Comparison of ENCODE assay signal across 11 mouse cellular contexts in the genomic region with DNA sequence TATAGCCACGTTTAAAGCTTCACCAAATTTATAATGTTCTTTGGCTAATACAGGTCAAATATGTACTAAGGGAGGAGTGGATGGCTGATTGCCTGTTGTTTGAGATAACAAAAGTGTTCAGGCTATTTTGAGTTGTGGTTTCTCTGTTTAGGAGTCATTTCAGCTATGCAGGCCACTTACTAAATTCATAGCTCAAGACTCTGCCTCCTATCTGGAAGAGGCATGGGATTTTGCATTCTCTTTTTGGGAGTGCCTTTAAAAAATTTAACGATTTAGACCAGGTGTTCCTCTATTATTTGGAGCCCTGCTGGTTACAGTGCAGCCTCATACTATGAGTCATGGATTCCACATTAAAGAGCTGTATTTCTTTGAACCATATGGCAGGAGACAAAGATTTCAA. TPM values are rescaled to one million over a fixed set of nuclear protein-coding genes. Genes with fewer than 3 reads are reported as not detected.
DNase-seq lines count a peak whose midpoint lies in the region; ATAC-seq and TF ChIP-seq lines count a peak whose summit lies in the region.
"Had no signal": no experiment of that assay in that cellular context is flagged by ENCODE, and none has a peak within 500 bp of the region (broad histone marks: within the 10 kb centered on the region; RNA-seq: fewer than 3 reads in every experiment).

No protein-coding gene starts in this region.

- H3K9ac ChIP-seq in lung, embryonic 14.5 days: no peak overlapping the region
- H3K9ac ChIP-seq in heart, postnatal 0 days (replicated peaks; ENCODE audit: low read depth, low read length): no peak overlapping the region
- H3K9ac ChIP-seq: forebrain, embryonic 12.5 days; hindbrain, embryonic 14.5 days had no signal

- H3K4me3 ChIP-seq in lung, embryonic 14.5 days (ENCODE audit: low read depth, low read length): no peak overlapping the region
- no peak overlapping the region for H3K4me3 ChIP-seq in heart, postnatal 0 days (ENCODE audit: low read depth, low read length)
- H3K4me3 ChIP-seq: forebrain, embryonic 12.5 days had no signal

- WGBS in lung, embryonic 14.5 days: 39% methylated on average over 2 of the region's 2 CpGs
- 7% methylated on average over 2 of the region's 2 CpGs for WGBS in heart, postnatal 0 days

- no peak for TF ChIP-seq EP300 in heart, postnatal 0 days (IDR thresholded peaks at IDR 0.05; ENCODE audit: low read depth)

- H3K4me2 ChIP-seq in lung, embryonic 14.5 days: no peak overlapping the region
- peak overlapping the region; percentile 41 for H3K4me2 ChIP-seq in heart, postnatal 0 days (ENCODE audit: low read depth, low read length)
- H3K4me2 ChIP-seq: forebrain, embryonic 12.5 days; hindbrain, embryonic 14.5 days; midbrain, embryonic 11.5 days had no signal

- H3K36me3 ChIP-seq in lung, embryonic 14.5 days (ENCODE audit: insufficient read depth): no peaks in the 10 kb centered on the region
- H3K36me3 ChIP-seq in heart, postnatal 0 days (replicated peaks; ENCODE audit: control insufficient read depth, insufficient read depth, low read length): no peaks in the 10 kb centered on the region
- H3K36me3 ChIP-seq: forebrain, embryonic 12.5 days had no signal

- no peaks in the 10 kb centered on the region; the same call in 1 of the 2 replicates for H3K4me1 ChIP-seq in lung, embryonic 14.5 days (ENCODE audit: insufficient read depth)
- H3K4me1 ChIP-seq in heart, postnatal 0 days (ENCODE audit: control insufficient read depth, insufficient read depth): peaks cover 56% of the 10 kb centered on the region
- H3K4me1 ChIP-seq: forebrain, embryonic 12.5 days had no signal

- ATAC-seq in lung, embryonic 14.5 days (ENCODE audit: insufficient read depth): no peak
- ATAC-seq in heart, postnatal 0 days (ENCODE audit: insufficient read depth, low read depth): peak; percentile 76; the same call in 1 of the 2 replicates

- H3K27ac ChIP-seq in lung, embryonic 14.5 days (ENCODE audit: low read depth): peak overlapping the region; percentile 0; the same call in 1 of the 2 replicates
- peak overlapping the region; percentile 76 for H3K27ac ChIP-seq in heart, postnatal 0 days (ENCODE audit: low read depth)
- H3K27ac ChIP-seq: forebrain, embryonic 12.5 days; hindbrain, embryonic 14.5 days had no signal

- no peaks in the 10 kb centered on the region for H3K9me3 ChIP-seq in lung, embryonic 14.5 days (ENCODE audit: low read depth, low read length)
- H3K9me3 ChIP-seq in heart, postnatal 0 days (replicated peaks; ENCODE audit: control insufficient read depth, low read length): no peaks in the 10 kb centered on the region
- H3K9me3 ChIP-seq: forebrain, embryonic 12.5 days had no signal

- TF ChIP-seq CTCF in lung, embryonic 14.5 days (IDR thresholded peaks at IDR 0.05; ENCODE audit: low read depth): no peak
- TF ChIP-seq CTCF in heart, postnatal 0 days (IDR thresholded peaks at IDR 0.05; ENCODE audit: low read depth): no peak

- no peak for DNase-seq in lung, embryonic 14.5 days
- no peak for DNase-seq in lung, postnatal 4 days
- peak; percentile 35 for DNase-seq in NIH3T3 (ENCODE audit: low read depth)
- DNase-seq in heart, postnatal 0 days (ENCODE audit: low spot score): peak; percentile 66
- peak; percentile 30 for DNase-seq in naive thymus-derived CD4-positive, alpha-beta T cell, adult 2 months (ENCODE audit: low read depth)
- no peak for DNase-seq in left cerebral cortex, adult 8-10 months (ENCODE audit: low spot score in 2 of 2)
- DNase-seq in testis, postnatal 14 days (ENCODE audit: low spot score): no peak
- DNase-seq: cerebellum, postnatal 14 days had no signal

- no peaks in the 10 kb centered on the region for H3K27me3 ChIP-seq in lung, embryonic 14.5 days (ENCODE audit: insufficient read depth, low read length)
- H3K27me3 ChIP-seq in heart, postnatal 0 days (ENCODE audit: control insufficient read depth, insufficient read depth, low read length): no peaks in the 10 kb centered on the region
- H3K27me3 ChIP-seq: forebrain, embryonic 12.5 days had no signal

RNA-seq across cellular contexts. Expression of a gene that starts 9.2 kb away (rescaled TPM):
- polyA plus RNA-seq in lung, embryonic 14.5 days (2014; fragmentation: Nextera tagmentation; extraction: Ambion mirVana): 64.3 and 69.5 TPM in 2 replicates
- total RNA-seq in heart, postnatal 0 days (2014; rRNA removed; ENCODE audit: low replicate concordance): 124 and 140 TPM in 2 replicates
- 42.3 and 50.2 TPM in 2 replicates for polyA plus RNA-seq in heart, postnatal 0 days (2015; fragmentation: Nextera tagmentation; extraction: Ambion mirVana)
- 10 to 100 TPM; 21.1 to 23.8 (median 22.5) TPM for total RNA-seq in left cerebral cortex, adult 8-10 months (2022)

Comparison
In these comparisons a context has a peak if more than half of its experiments do, and no peak if none do; other contexts are left out.
1. DNase-seq: peak in NIH3T3 (single experiment), heart, postnatal 0 days (single experiment) and naive thymus-derived CD4-positive, alpha-beta T cell, adult 2 months (single experiment); none in lung, embryonic 14.5 days (single experiment), lung, postnatal 4 days (0 of 2), left cerebral cortex, adult 8-10 months (0 of 2) and testis, postnatal 14 days (single experiment).